Mouse (Mus musculus) skeletal muscle tissue, adult 2 months (tissue): ENCODE measurements at regions not wholly inside any gene's neighbourhood (a gene's known extent, or its start where the extent isn't known, plus 50 kb on each side); places are given as distances from the start of the nearest gene placed in this dataset.

Experiments used
- DNase-seq: peaks from one replicate; pipeline ENCODE4 v3.0.0-alpha.2; 2012; ENCODE audit warnings: low read depth, low spot score

- no peak for DNase-seq
Measured at GRCm38 (mm10) chr2:149724279-149724678, 104.7 kb upstream of the Syndig1 start.

GRCm38 (mm10) chr2:149725932-149726331 is 103.1 kb upstream of the Syndig1 start:
- DNase-seq, result no peak

- DNase-seq, result no peak
Measured at GRCm38 (mm10) chr2:149737837-149738236, 91.2 kb upstream of the Syndig1 start.

DNA sequence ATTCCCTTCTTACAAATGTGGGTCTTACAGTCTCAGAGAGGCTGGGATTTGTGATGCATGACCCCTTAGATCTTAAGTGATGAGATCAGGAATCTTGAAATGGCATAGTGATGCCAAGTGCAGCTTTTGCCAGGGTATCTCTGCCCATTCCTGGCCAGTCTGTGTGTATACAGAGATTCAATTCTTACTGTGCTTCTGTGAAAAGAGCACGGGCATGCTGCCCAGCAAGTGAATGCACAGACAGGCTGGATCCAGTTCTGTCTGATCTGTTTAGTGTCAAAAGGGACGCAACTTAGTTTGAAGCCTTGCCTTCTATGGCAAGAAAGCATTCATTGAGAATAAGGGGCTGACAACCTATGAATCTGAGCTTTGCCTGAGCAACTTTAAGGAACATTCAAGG is 89.1 kb upstream of the Syndig1 start:
- DNase-seq, result no peak

DNA sequence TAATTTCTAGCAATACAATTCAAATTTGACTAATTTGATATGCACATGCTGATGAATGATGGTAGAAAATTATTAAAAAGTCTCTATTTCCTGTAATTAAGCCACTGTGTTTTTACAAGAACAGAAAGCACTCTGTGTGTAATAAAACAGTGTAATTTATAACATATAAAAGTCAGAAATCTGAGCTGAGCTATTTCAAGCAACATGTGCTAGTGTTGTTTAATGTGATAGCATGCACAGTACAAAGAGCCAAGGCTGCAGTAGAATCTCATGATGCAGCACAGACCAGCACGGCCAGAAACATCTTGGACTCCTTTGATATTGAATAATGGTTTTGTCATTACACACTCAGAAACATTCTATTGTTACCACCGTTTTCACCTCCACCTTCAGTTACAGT is 86.3 kb upstream of the Syndig1 start:
- no peak for DNase-seq

- DNase-seq, result no peak
Measured at GRCm38 (mm10) chr2:149748240-149748822, 80.7 kb upstream of the Syndig1 start.

GRCm38 (mm10) chr2:149759151-149759550 is 69.9 kb upstream of the Syndig1 start:
- DNase-seq, result no peak

DNA sequence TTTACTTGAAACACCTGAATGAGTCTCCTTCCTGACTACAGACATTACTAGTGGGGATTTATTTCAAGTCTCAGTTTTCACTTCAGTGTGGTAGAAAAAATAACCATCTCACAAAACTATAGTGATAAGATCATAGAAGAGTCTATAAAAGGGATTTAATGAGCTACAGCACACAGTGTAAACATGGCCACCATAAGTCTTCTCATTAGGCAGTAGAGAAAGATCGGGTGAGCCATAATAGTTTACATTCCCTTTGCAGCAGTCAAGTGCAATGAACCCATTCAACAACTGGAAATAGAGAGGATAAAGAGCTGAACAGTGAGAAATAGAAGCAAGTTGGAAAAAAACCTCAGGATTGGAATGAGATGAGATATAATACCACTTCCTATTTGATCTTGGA is 65.1 kb upstream of the Syndig1 start:
- DNase-seq, result no peak

DNA sequence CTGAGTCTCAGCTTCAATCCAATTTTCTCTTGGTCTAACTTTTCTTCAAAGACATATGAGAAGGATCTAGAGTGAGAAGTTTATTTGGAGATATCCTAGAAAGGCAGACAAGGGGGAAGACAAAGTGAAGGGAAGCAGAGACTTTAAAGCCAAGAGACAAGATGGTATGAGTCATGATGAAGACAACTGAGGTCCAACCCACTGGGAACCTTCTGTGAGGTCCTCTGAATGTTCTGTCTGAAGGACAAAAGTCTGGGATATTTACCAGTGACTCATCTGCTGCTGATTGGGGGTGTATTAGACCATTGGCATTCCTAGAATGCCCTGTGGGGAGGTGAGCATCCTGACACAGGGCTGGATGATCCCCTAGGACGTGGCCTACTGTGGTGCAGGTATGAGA is 61.0 kb upstream of the Syndig1 start:
- no peak for DNase-seq

DNA sequence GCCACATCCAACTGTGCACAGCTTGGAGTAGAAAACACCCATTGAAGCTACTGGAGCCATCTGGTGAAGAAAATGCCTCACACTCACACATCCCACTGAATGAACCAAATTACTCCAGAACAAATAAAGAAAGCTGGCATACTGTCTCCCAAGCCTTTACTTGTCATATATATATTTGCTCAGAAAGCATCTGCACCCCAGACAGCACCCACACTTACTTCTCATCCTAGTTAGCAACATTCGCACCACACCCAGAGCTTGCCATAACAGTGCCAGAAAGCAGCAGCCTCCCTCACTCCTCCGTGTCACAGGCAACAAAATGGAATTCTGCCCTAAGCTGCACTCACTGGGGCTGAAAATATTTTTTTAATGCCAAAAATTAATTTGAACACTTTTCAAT is 60.5 kb upstream of the Syndig1 start:
- DNase-seq, result no peak

GRCm38 (mm10) chr2:149777316-149777715 is 51.7 kb upstream of the Syndig1 start:
- no peak for DNase-seq
